Mouse (Mus musculus): ENCODE data around the gene Urm1.
"Not testable (repeated sequence)": the region's sequence is repeated elsewhere in the genome, so short reads cannot be mapped to it uniquely, and the experiment has no call there.

Urm1 gene

DNA sequence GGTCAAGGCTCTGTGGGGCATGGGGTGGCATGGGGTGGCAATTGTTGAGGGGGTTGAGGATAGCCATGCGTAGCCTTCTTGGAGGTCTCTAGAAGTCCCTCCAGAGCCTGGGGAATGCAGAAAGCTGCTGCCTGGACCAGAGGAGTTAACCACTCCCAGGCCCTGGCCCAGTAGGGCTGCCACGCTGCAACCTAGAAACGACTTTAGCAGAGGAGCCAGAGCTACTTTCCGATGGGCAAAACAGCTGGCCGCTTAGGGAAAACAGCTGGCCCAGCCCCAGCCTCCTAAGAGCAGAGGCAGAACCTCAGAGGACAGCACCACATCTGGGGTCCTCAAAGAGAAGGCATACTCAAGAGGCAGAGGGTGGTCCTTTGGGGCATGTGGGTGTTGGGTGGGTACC is 38.1 kb downstream of the Urm1 start:
- in situ Hi-C loops (cut with MboI, MseI): loop anchor here in 1 of 2 experiments (5.0 to 10.0 kb wide), 2 partner anchors 41 to 93 kb away; no protein-coding TSS in a partner anchor

DNA sequence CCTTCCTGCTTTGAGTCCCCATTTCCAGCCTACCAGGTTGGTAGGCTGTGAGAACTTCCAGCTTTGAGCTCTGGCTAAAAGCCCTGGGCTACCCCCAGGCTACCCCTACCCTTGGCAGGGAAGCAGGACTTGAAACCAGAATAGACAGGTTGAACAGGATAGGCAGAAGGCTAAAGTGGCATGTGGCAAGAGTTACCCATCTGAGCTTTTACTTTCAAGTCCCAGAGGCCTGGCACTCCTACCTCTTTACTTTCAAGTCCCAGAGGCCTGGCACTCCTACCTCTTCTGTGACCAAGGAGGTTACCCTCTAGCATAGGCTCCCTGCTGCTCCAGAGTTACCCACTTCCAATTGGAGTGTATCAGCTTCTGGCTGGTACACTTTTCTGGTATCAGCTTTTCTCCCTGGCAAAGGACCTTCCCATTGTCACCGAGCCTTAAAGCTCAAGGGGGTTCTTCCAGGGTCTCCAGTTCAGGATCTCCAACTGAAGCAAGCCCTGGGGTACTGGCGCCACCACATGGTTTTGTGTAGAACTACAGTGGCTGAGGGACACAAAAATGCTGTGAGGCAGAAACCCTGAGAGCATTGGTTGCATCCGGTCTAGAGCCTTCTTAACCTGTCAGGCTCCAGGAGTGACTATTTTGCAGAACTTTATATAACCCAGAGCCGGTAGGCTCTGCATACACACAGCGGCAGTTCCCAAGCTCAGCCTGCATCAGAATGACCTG is 39.0 kb downstream of the Urm1 start:
- in situ Hi-C loops (cut with MboI, MseI): loop anchor here in 1 of 2 experiments (5.0 to 10.0 kb wide), 2 partner anchors 42 to 94 kb away; no protein-coding TSS in a partner anchor

DNA sequence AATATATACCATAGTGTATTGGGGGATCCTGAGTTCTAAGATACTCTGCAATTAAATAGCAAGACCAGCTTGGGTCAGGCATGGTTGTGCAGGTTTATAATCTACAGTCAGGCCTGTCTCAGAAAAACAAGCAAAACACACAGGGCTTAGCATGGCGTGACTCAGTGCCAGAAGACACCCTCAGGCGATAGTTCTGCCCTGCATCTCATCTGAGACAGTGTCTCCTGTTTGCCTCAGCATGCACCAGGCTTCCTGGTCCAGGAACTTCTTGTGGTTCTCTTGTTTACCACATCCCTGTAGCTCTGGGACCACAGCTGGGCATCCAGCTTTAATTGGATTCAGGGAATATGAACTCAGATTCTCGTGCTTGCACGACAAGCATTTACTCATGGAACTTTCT is 45.2 kb downstream of the Urm1 start:
- in situ Hi-C loops (cut with MboI, MseI): no loop called here

DNA sequence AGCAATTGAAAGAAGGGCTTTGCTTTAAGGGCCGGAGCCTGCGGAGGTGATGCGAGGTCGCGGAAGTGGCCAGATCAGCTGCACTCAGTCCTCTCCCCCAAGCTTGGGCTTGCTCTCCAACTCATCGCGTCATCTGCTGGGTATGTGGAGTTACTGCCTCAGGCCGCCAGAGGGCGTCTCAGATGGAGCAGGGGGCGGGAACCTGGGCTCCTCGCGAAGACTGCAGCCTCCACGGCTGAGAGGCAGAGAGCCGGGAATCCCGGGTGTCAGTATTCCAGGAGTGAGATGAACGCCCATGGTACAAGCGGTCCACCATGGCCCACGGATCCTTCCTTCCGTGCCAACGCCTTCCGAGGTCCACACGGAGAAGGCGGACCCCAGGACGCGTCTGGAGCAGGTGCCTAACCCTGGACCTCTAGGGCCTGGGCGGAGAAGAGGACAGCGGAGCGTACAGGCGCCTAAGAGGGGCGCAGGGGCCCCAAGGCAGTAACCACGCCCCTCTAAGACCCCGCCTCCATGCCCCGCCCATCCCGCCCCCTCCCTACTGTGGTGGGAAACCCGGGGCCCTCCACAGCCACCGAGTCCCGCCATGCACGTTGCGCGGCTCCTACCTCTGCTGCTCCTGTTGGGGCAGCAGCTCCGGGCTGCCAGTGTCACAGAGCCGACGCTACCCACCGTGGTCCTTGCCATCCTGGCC is 49.2 kb downstream of the Urm1 start, which contains the start of gene Cercam:
Gene Cercam, plus strand, starts transcription at position 216 of the 697 bp plus-strand sequence.
- in situ Hi-C loops (cut with MboI, MseI): no loop called here

DNA sequence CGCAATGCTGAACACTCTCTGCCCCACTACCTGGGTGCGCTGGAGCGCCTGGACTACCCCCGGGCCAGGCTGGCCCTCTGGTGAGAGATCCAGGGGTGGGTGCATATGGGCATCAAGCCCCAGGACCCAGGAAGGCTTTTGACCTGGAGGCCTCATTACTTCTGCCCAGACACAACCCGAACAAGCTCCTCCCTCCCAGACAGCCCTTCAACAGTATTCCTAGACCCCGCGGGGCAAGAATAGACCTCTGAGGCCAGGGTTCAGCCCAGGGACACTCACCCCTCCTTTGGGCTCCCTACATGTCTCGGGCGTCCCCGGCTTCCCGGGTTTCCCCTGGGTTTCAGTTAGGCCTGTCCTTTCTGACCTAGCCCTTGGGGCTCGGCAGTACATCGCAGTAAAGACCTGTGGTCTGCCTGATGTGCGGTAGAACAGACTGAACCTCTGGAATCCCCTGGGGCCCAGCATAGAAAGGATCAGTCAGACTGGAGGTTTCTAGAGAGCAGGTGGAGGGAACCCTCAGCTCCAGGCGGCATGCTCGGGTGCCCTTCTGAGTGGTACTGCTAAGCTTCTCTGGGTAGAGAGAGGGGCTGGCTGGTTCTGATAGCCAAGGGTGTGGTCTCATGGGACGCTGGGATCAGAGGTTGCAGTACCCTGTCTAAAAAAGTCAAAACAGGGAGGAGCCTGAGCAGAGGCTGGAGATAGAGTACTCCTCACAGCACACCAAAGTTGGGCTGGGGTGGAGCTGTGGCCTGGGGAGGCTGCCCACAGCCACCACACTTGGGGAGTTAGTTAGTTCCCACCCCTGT is 50.0 kb downstream of the Urm1 start:
- in situ Hi-C loops (cut with MboI, MseI): loop anchor here in 1 of 2 experiments (10.0 kb wide), 1 partner anchor 65 kb away; the partner anchor contains the start of gene Gle1

DNA sequence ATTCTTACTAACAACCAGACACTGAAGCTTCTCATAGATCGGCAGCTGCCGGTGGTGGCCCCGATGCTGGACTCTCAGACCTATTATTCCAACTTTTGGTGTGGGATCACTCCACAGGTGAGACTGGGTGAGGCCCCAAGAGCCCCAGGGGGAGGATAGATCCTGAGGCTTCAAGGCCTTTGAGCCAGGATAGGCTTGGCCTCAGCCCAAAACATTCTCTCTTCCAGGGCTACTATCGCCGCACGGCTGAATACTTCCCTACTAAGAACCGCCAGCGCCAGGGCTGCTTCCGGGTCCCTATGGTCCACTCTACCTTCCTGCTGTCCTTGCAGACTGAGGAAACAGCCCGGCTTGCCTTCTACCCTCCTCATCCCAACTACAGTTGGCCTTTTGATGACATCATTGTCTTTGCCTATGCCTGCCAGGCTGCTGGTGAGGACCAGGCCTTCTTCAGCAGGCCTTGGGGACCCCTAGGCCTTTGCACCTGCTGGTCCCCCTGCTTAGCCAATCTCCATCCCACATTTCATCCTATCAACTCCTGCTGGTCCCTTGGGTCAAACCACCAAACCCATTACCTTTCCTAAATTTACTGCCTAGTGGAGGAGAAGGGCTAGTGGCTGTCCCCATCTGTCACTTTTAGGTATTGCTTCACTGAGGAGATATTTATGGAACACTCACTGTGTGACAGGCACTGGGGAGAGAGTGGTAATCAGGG is 52.9 kb downstream of the Urm1 start:
- in situ Hi-C loops (cut with MboI, MseI): loop anchor here in 1 of 2 experiments (10.0 kb wide), 1 partner anchor 62 kb away; the partner anchor contains the start of gene Gle1

DNA sequence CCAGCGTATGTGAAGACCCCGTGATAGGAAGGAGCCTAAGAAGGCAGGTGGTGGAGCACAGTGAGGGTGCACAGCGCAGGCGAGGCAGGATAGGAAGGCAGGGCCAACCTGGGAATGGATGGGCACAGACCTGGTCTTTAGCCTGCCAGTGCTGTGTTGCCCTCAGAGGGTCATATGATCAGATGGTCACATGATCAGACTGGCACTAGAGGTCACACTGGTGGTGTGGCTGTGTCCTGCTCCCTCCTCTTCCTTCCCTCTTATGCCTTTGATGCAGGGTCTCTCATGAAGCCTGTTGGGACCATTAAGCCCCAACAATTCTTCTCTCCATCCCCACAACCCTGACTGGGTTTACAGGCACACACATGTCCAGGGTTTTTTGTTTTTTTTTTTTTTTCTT is 53.9 kb downstream of the Urm1 start:
- in situ Hi-C loops (cut with MboI, MseI): loop anchor here in 1 of 2 experiments (10.0 kb wide), 1 partner anchor 61 kb away; the partner anchor contains the start of gene Gle1

DNA sequence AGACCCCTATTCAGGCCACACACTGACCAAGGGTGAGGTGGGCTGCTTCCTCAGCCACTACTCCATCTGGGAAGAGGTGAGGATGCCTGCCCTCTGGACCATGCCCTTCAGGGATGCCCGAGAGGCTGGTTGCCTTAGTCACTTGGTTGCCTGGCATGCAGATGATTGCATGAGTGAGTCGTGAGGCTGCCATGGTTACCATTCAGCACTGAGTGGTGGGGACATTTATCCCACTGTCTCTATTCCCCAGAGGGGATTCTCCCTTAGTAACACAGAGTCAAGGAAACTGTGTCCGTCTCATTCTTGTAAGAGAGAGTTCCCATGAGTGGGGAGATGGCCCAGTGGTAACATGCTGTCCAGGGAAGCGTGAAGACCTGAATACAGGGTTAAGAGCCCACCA is 58.2 kb downstream of the Urm1 start:
- in situ Hi-C loops (cut with MboI, MseI): loop anchor here in 1 of 2 experiments (10.0 kb wide), 1 partner anchor 57 kb away; the partner anchor contains the start of gene Gle1

DNA sequence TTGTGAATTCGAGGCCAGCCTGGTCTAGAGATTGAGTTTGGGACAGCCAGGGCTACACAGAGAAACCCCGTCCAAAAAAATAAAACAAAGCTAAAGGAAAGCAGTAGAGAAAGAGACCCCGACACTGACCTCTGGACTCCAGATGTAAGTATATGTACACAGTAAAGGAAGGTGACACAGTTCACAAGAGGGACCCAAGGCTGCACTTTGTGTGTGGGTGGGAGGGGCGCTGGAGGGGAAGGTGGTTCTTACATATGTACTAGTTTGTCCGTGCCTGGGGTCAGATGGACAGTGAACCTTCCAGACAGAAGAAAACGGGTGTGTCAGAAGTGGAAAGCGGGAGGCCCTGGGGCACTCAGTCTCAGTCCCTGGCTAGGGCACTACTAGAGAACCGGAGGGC is 59.3 kb downstream of the Urm1 start:
- in situ Hi-C loops (cut with MboI, MseI): loop anchor here in 1 of 2 experiments (10.0 kb wide), 1 partner anchor 56 kb away; the partner anchor contains the start of gene Gle1

DNA sequence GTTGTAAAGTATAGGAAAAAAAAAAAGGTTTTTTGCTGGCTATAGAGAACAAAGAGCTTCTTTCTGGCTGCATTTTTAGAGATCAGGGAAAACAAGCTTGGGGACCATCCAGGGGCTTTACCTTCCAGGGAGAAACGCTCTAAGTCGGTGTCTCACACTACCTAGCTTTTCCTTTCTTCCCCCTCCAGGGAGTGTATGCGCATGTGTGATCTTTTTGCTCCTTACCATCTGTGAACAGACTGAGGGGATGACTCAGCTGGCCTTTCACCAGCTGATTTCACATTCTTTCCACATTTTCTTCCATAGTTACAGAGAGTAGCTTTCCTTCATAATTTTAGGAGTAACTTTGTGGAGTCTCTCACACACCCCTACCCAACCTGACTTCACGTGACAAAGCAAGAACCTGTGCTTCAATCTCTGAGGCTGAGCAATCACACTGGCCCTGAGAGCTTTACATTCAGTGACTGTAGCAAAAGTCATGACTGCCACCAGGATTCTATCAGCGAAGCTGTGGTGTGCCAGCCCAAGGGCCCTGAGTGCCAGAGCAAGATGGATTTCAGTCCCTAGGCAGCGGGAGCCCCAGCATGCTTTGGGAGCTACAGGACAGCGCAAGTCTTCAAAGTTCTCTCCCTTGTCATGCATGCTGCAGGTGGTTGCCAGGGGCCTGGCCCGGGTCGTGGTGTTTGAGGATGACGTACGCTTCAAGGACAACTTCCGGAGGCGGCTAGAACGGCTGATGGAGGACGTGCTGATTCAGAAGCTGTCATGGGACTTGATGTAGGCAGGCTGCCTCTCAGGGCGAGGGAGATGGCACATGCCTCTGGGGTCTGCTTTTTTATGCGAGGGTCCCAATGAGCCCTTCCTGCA is 60.3 kb downstream of the Urm1 start:
- in situ Hi-C loops (cut with MboI, MseI): loop anchor here in 1 of 2 experiments (10.0 kb wide), 1 partner anchor 55 kb away; the partner anchor contains the start of gene Gle1

DNA sequence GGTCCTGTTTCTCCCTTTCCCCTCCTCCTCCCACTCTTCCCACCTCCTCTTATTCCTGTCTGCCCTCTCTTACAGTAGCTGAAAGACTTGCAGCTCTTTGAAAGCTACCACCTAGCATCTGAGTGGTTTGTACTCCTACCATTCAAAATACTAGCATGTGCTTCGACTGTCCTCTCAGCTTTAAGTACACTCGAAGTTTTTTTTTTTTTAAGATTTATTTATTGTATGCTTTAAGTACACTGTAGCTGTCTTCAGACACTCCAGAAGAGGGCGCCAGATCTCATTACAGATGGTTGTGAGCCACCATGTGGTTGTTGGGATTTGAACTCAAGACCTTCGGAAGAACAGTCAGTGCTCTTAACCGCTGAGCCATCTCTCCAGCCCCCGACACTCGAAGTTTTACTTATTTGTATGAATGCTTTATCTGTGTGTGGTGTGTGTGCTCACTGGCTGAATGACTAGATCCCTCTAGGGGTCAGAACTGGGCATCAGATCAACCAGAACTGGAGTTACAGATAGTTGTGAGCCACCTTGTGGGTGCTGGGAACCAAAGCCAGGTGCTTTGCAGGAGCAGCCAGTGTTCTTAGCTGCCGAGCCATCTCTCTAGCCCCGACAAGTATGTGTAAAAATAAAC is 66.9 kb downstream of the Urm1 start:
- in situ Hi-C loops (cut with MboI, MseI): not testable (repeated sequence)

DNA sequence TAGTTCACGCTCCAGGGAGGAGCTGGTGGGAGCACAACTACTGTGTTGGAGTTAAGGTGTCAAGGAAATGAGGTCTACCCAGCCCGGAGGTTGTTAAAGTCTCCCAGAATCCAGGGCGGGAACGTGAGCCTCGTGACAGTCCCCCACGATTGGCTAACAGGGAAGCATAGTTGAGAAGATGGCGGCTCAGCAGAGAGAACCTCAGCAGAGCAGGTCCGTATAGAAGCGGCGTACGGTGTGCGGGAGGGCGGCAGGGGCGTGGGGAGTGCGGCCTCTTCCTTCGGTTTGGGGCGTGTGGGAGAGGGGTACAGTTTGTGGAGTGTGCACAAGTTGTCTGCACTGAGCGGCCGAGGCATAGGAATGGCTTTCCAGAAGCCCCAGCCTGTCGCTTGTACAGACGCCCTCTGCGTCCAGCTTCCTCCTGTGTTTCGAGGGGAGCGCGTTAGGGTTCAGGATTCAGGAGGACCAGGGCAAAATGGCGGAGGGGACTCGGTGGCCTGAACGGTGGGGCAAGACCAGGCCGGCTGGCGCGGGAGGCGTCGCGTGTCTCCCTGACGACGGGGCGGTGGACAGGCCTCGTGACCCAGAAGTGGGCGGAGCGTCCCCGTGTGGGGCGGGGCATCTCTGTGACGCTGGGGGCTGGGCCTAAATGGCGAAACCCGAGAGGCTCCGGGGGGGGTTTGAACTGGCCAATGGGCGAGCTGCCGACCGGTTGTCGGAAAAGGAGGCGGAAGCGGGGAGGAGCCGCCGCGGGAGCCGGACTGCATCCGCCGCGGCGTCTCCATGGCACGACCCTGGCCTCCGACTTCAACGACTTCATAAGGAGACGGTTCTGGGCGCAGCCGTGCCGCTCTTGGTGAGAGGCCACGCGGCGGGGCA is 69.4 kb downstream of the Urm1 start, which contains the start of gene Odf2:
Gene Odf2, plus strand, starts transcription at position 156 of the 879 bp plus-strand sequence.
- in situ Hi-C loops (cut with MboI, MseI): no loop called here

DNA sequence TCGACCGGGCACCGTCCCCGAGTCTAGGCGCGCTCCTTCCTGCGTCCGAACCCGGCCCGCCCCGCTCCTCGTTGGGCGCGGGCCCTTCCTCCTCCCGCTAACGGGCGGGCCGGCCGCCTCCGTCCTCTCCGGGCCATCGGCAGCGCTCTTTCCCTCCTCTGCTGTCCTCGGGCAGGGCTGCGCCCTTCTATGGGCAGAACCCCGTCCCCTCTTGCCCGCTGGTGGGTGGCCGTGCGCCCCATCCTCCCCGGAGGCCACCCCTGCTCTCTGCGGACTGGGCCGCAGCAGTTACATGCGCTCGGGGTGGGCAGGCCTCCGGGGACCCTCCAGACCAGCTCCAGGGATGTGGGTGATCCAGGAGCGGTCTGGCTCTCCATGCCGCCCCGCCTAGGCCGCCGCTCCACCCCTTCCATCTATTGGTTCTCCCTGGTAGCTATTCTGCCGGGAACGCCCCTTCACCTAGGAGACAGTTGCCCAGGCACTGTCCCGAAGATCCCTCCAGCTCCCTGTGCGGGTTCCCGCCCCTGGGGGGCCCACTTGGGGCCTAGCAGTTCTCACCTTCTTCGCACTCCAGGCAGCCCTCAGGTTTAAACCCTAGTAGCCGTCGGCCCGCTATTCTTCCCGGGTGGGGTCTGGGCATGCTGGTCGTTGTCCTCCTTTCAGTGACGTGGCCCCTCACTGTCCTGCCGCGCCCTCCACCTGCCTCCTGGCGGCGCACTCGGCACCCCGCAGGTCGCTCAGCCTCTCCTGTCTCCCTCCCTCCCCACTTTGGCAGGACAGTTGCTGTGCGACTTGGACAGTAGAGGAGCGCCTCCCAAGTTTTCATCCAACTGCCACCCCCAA is 70.3 kb downstream of the Urm1 start:
- in situ Hi-C loops (cut with MboI, MseI): no loop called here

DNA sequence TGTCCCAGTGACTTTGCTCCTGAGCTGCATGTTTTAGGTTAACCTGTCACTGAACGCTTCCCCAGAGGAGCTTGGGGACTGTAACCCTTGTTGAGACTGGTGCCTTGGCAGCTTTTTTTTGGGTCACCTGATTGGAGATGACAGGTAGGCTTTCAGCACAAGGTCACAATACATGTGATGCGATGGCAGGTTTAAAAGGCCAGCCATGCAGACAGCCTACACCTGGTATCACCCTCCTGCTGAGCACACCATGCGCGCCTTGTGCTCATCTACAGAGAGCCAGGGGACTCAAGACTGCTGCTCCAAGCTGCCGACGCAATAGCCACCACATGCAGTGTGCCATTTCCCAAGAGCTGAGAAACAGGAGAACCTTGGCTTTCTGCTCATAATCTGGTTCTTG is 71.9 kb downstream of the Urm1 start:
- in situ Hi-C loops (cut with MboI, MseI): no loop called here
